Mouse (Mus musculus): ENCODE measurements around the gene Tppp3.

The Tppp3 gene

DNA sequence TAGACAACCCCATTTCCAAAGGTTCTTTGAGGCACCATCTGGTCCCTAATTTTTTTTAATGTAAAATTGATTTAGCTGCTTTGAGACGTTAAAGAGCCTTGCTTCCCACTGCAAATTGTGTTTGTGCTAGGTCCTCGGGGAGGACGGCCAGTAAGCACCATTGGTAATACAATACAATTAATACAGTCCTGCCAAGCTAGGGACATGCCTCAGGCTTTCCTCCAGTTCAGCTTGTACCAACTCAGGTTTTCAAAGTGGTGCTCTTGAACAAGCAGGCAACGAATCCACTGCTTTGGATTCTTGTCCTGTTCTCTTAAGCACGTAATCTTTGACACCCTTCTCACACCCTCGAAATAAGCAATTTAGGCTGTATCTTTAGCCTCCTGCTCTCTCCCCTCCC, 38.3 kb downstream of the Tppp3 start:
- no peak for DNase-seq (ENCODE audit: low read depth, low spot score)

DNA sequence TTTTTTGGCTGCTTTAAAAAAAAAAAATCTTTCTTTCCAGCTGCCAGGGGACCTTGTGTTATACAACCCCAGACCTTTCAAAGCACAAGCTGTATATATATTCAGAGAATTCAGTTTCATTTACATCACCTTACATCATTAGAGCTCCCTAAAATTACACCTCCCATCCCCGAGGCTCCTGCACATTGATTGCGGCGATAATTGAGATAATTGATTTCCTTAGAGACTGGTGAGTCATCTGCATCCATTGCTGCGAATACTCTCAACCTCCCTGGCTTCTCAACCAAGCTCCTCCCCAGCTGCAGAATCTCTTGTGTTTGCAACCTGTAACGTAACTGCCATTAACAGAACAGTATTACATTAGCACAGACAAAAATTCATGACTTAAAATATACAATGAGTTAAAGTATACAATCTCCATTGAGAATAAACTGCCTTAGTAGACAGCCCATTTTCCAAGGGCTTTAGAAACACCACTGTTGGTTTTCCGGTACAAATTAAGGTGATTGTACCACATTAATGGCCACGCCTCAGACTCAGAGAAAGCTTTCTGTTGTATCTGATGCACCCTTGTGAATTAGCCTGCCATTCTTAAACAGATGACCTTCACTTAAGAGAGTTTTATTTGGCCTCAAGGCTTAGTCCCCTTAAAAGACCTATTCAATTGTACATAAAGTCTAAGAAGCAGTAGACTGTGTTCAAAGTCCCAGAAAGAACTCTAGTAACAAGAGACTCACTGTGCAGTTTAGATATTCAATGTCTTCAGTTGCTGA, 39.4 kb downstream of the Tppp3 start:
- DNase-seq (ENCODE audit: low read depth, low spot score), result no peak

DNA sequence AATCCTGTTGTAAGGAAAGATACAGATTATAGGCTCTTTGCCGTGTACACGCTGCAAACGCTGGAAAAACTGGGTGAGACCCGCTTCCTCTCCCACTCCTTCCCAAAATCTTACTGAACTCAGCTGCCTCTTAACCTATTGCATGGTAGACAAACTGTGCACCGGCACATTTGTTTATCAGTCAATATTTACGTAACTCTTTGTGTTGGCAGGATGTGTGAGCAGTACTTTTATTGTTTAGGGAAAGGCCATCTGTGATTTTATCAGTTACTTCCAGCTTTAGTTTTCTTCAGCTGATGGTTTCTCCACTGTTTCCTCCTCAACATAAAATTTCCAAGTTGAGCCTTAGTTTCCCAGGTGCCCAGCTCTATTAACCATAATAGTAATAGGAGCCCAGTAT, 44.4 kb downstream of the Tppp3 start:
- DNase-seq (ENCODE audit: low read depth, low spot score), result no peak

DNA sequence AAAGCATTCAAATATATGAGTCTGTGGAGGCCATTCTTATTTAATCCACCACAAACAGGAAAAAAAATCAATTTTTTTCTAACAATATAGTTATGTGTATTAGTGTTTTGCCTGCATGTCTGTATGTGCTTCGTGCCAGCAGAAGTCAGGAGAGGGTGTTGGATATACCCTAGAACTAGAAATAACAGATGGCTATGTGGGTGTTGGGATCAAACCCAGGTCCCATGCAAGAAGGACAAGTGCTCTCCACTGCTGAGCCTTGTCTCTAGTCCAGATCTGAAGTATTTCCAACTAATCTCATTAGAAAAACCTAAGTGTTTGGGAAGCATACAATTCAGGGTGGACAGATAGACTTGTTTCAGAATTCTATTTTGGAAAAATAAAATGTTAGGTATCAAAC, 49.3 kb downstream of the Tppp3 start:
- no peak for DNase-seq (ENCODE audit: low read depth, low spot score)

DNA sequence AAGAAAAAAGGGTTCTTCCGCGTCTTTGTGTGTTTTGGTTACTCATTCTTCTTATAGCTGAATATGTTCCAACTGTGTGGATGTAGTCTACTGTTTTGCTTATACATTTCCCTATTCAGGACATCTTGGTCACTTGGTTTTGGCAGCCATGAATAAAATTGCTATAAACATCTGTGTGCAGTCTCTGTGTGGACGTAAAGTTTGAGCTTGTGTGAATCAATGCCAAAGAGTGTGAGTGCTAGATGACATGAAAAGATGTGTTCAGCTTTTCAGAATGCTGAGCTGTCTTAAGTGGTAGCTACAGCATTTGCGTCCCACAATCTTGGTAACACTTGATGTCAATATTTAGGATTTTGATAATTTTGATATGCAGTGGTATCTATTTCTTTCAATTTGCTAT, 51.5 kb downstream of the Tppp3 start:
- no peak for DNase-seq (ENCODE audit: low read depth, low spot score)

DNA sequence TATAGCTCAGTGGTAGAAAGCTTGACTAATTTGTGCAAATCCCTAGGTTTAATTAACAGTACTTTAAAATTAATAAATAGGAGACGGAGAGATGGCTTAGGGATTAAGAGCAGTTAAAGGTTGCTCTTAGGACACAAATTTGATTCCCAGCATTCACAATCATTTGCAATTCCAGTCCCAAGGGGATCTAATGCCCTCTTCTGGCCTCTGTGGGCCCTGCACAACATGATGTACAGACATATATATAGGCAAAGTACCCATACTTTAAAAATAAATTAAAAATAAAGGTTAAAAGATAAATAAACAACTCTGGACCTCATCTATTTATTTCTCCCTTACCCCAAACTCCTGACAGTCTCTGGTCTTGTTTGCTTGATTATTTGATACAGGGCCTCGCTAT, 52.3 kb downstream of the Tppp3 start:
- no peak for DNase-seq (ENCODE audit: low read depth, low spot score)
